Mouse (Mus musculus): ENCODE measurements around the gene Lgr6.

DNA sequence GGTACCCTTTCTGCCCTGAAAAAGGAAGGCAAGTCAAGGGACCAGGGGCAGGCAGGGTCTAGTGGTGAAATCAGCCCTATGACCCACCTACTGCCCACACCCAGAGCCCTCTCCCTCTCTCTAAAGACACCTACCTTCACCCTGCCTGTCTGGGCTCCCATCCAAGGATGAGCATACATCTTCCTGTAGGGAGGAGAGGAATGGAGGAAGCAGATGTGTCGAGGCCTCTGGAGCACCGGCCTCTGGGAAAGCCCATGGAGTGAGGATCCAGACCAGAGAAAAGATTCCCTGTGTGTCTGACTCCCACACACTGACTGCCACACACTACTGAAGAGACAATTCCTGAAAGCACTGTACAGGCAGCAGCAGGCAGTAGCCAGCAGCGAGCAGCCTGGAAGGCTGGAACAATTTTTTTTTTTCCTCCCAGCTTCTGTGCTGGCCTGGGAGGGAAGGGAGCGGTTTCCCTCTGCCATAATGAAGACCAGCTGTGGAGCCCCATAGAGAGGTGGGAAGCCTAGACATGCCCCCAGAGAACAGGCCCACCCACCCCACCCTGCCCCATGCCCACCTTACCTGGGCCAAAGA lies 21.5 kb upstream of the Lgr6 start:
- no peak for TF ChIP-seq POLR2A (IDR thresholded peaks at IDR 0.05; ENCODE audit: insufficient read depth, low read depth, low read length)
- no peak for TF ChIP-seq CTCF (IDR thresholded peaks at IDR 0.05; ENCODE audit: insufficient read depth, low read depth, low read length)
